Mouse (Mus musculus): Measurements from ENCODE around the gene Pcp2.

GRCm38 (mm10) chr8:3587391-3588257, 37.7 kb downstream of the Pcp2 start:
- TF ChIP-seq POLR2A (IDR thresholded peaks at IDR 0.05; ENCODE audit: borderline replicate concordance, insufficient read depth, low read length) (peak; percentile 51; the same call in 1 of the 2 replicates), CTCF (IDR thresholded peaks at IDR 0.05; ENCODE audit: borderline replicate concordance, insufficient read depth, low read depth, low read length) (no peak)

All from cerebellum, adult 2 months (tissue).